Mouse (Mus musculus) layer of hippocampus, postnatal 10 days (tissue): ENCODE results near the gene Speer4c. TPM values are rescaled to one million over a fixed set of nuclear protein-coding genes. Genes with fewer than 3 reads are reported as not detected.

Experiments
- total RNA-seq, 2 experiments: library from RNA; stranded (reverse); gene quantifications; 2 replicates each; pipeline ENCODE4 v1.2.3; 2021

Gene Speer4c
- total RNA-seq, 2 experiments from 2014 or later: not detected

Other genes starting within 250 kb of the Speer4c start
- not detected for gene Gm21149, start 237.7 kb downstream of the Speer4c start, total RNA-seq
- gene Gm21190, start 185.0 kb downstream of the Speer4c start, total RNA-seq: not detected
- gene Gm21083, start 136.9 kb downstream of the Speer4c start, total RNA-seq: not detected
- gene Speer4d, start 95.2 kb downstream of the Speer4c start, total RNA-seq: not detected
- gene 4930572O03Rik, start 57.2 kb downstream of the Speer4c start, total RNA-seq: not detected
- gene Cacna2d1, start 220.4 kb upstream of the Speer4c start, total RNA-seq: 100 to 1,000 TPM; 123 to 131 TPM